ENCODE assay signal across 11 mouse cellular contexts in genomic region chr11:105388636-105389035, GRCm38 (mm10).
DNase-seq lines count a peak whose midpoint lies in the region; ATAC-seq and TF ChIP-seq lines count a peak whose summit lies in the region.
"Had no signal": no experiment of that assay in that cellular context is flagged by ENCODE, and none has a peak within 500 bp of the region (broad histone marks: within the 10 kb centered on the region; RNA-seq: fewer than 3 reads in every experiment).

No protein-coding gene starts in this region.

- peaks cover 5% of the 10 kb centered on the region for H3K4me1 ChIP-seq in kidney, embryonic 15.5 days
- H3K4me1 ChIP-seq in kidney, adult 2 months (ENCODE audit: control insufficient read depth, insufficient read depth, low read length): no peaks in the 10 kb centered on the region

- H3K27ac ChIP-seq in kidney, embryonic 15.5 days: no peak overlapping the region
- no peak overlapping the region for H3K27ac ChIP-seq in kidney, adult 2 months (ENCODE audit: insufficient read depth, low read depth, low read length)
- H3K27ac ChIP-seq: liver, embryonic 13.5 days; neural tube, embryonic 12.5 days had no signal

- no peak overlapping the region for H3K9ac ChIP-seq in kidney, embryonic 15.5 days
- H3K9ac ChIP-seq: liver, embryonic 13.5 days; neural tube, embryonic 12.5 days had no signal

- no peak for TF ChIP-seq POLR2A in kidney, adult 2 months (IDR thresholded peaks at IDR 0.05; ENCODE audit: low read depth, low read length)

- no peak overlapping the region for H3K4me3 ChIP-seq in kidney, embryonic 15.5 days (replicated peaks)
- H3K4me3 ChIP-seq in kidney, adult 2 months (ENCODE audit: insufficient read depth, low read depth, low read length): no peak overlapping the region
- H3K4me3 ChIP-seq: liver, embryonic 13.5 days; neural tube, embryonic 12.5 days had no signal

- no peaks in the 10 kb centered on the region for H3K27me3 ChIP-seq in kidney, embryonic 15.5 days
- H3K27me3 ChIP-seq in kidney, adult 2 months (replicated peaks; ENCODE audit: control insufficient read depth, insufficient read depth, low read length): no peaks in the 10 kb centered on the region
- H3K27me3 ChIP-seq: neural tube, embryonic 12.5 days had no signal

- no peak overlapping the region for H3K4me2 ChIP-seq in kidney, embryonic 15.5 days
- H3K4me2 ChIP-seq: liver, embryonic 13.5 days; neural tube, embryonic 12.5 days had no signal

- 20% methylated on average over 2 of the region's 2 CpGs for WGBS in kidney, embryonic 15.5 days
- 63% methylated on average over 2 of the region's 2 CpGs for WGBS in kidney, adult 2 months

- peak; percentile 67; the same call in 1 of the 2 replicates for ATAC-seq in kidney, embryonic 15.5 days (replicated peaks; ENCODE audit: low FRiP score)

- H3K36me3 ChIP-seq in kidney, embryonic 15.5 days: no peaks in the 10 kb centered on the region
- no peaks in the 10 kb centered on the region for H3K36me3 ChIP-seq in kidney, adult 2 months (ENCODE audit: control insufficient read depth, insufficient read depth, low read length)
- H3K36me3 ChIP-seq: liver, embryonic 13.5 days; neural tube, embryonic 12.5 days had no signal

- no peak for DNase-seq in kidney, adult 2 months
- DNase-seq in right cerebral cortex, adult 2 months (ENCODE audit: low spot score in 2 of 2): peak; percentile 49 to 51
- DNase-seq in right cerebral cortex, postnatal 14 days: no peak
- DNase-seq in left cerebral cortex, adult 18-20 months (ENCODE audit: low spot score in 2 of 2): peak; percentile 33 to 38
- DNase-seq in urinary bladder, adult 2 months (ENCODE audit: low spot score): no peak
- DNase-seq in adrenal gland, adult 8-10 months: no peak
- DNase-seq: heart, postnatal 10 days; kidney, adult 9 months; liver, embryonic 13.5 days had no signal

- no peak for TF ChIP-seq CTCF in kidney, adult 2 months (conservative IDR thresholded peaks at IDR 0.05; ENCODE audit: insufficient read depth, insufficient read length, low read depth, low read length)

- H3K9me3 ChIP-seq in kidney, embryonic 15.5 days (replicated peaks): peaks cover 7% of the 10 kb centered on the region; the same call in 1 of the 2 replicates
- H3K9me3 ChIP-seq: liver, embryonic 13.5 days; neural tube, embryonic 12.5 days had no signal

Comparison
In these comparisons a context has a peak if more than half of its experiments do, and no peak if none do; other contexts are left out.
1. DNase-seq: peak in right cerebral cortex, adult 2 months (2 of 2) and left cerebral cortex, adult 18-20 months (2 of 2); none in kidney, adult 2 months (single experiment), right cerebral cortex, postnatal 14 days (single experiment), urinary bladder, adult 2 months (single experiment) and adrenal gland, adult 8-10 months (single experiment).